Mouse (Mus musculus) heart, embryonic 16.5 days (tissue): Measurements from ENCODE around the gene Cebpg. TPM values are rescaled to one million over a fixed set of nuclear protein-coding genes. Genes with fewer than 3 reads are reported as not detected.
A peak's percentile ranks its signal among the peaks of the same experiment; 100 is the strongest.

Experiments
- ATAC-seq: fragments of 200-750 bp; cut with Nextera tagmentation; replicated peaks from 2 replicates; pipeline ENCODE4 v1.8.0; 2017; ENCODE audit warnings: moderate number of reproducible peaks; ENCODE audit not compliant: insufficient read depth, low FRiP score; ENCODE audit errors: extremely low read depth
- H3K27ac ChIP-seq: fragments of 300-500 bp; sonication (generic); 2 replicates; pipeline ENCODE4 v1.5.1; 2014; ENCODE audit warnings: mild to moderate bottlenecking, low read length, control low read depth, moderate library complexity
- H3K27me3 ChIP-seq: fragments of 300-500 bp; sonication (generic); 2 replicates; pipeline ENCODE4 v1.6.1; 2014; ENCODE audit warnings: low read length, mixed read lengths; ENCODE audit not compliant: control insufficient read depth, insufficient read depth
- H3K36me3 ChIP-seq: fragments of 300-500 bp; sonication (generic); 2 replicates; pipeline ENCODE4 v1.6.1; 2014; ENCODE audit not compliant: control insufficient read depth, insufficient read depth
- H3K4me1 ChIP-seq: fragments of 300-500 bp; sonication (generic); 2 replicates; pipeline ENCODE4 v1.6.1; 2014; ENCODE audit warnings: low read length, mixed read lengths; ENCODE audit not compliant: control insufficient read depth, insufficient read depth
- H3K4me2 ChIP-seq: fragments of 300-500 bp; sonication (generic); 2 replicates; pipeline ENCODE4 v1.6.1; 2014; ENCODE audit warnings: low read depth, mild to moderate bottlenecking, control low read depth, low read length
- H3K4me3 ChIP-seq: fragments of 300-500 bp; sonication (generic); 2 replicates; pipeline ENCODE4 v1.5.1; 2014; ENCODE audit warnings: mild to moderate bottlenecking, control low read depth, low read length
- H3K9ac ChIP-seq: fragments of 300-500 bp; sonication (generic); 2 replicates; pipeline ENCODE4 v1.6.1; 2014; ENCODE audit warnings: low read length, control low read depth
- H3K9me3 ChIP-seq: fragments of 300-500 bp; sonication (generic); replicated peaks from 2 replicates; pipeline ENCODE4 v1.6.1; 2016; ENCODE audit warnings: low read length; ENCODE audit not compliant: control insufficient read depth
- WGBS: fragments of 180-500 bp; shearing (Covaris S2); extraction: QIAGEN DNeasy Blood & Tissue Kit; methylation state at CpG from one replicate; pipeline ENCODE4 v1.1.7; 2014; 5-methylcytosine and 5-hydroxymethylcytosine counted together
- polyA plus RNA-seq: library from polyadenylated mRNA; unstranded; fragments of >200 nt; fragmentation: Nextera tagmentation; extraction: Ambion mirVana; gene quantifications from 2 replicates; pipeline ENCODE4 v1.2.1, GENCODE M21; 2015

The Cebpg gene
- polyA plus RNA-seq, 1 experiment from 2014 or later, result 19.8 TPM

DNA sequence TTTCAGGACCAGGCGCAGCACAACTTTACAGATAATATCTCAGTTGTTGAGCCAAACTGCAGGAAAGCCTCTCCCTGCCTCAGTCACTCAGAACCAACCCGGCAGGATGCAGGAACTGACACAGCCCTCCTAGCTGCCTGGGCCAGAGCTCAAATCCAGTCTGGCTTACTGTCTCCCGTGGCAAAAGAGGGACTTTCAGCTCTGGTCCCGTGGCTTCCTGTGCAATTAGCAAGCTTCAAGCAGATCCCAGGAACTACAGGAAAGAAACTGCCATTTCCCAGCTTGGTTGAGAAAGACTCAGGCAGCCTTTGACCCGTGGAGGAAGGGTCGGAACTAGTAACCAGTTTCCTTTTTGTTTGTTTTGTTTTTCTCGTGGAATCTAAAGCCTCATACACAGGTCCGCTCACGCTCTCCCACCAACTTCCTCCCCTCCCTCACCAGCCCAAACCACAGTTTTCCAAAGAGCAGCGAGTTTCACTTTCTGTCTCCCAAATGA lies 24.5 kb upstream of the Cebpg start:
- Histone ChIP-seq H3K4me1 (peaks cover 7% of the 10 kb centered on the region), H3K9me3 (no peaks in the 10 kb centered on the region), H3K4me3 (peak overlapping the region; percentile 8; the same call in 1 of the 2 replicates), H3K27me3 (peaks cover 4% of the 10 kb centered on the region; the same call in 1 of the 2 replicates), H3K36me3 (no peaks in the 10 kb centered on the region), H3K27ac (peak overlapping the region; percentile 54), H3K9ac (0 out of 2 replicates have a peak overlapping the region, but pooled peaks have one; percentile 12), H3K4me2 (peak overlapping the region; percentile 44)
- WGBS, result 30% methylated on average over 10 of the region's 10 CpGs
- ATAC-seq, result peak; percentile 25; the same call in 1 of the 2 replicates

DNA sequence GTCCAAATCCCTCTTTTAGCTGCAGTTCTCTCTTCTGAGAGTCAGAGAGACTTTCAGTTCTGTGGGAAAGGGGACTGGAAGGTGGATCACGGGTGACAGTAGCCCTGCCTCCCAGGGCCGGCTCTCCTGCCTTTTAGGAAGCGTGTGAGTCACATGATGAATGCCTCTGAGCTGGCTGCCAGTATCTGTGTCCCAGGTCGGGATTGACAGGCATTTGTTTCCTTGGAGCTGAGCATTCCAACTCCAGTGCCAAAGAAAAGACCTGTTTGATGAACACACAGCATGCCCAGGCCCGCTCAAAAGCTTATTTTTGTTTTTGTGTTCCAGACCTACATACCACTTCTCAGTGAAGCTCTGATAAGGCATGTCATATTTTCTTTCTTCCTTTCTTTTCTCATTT lies 20.3 kb upstream of the Cebpg start:
- H3K27ac ChIP-seq, result 0 out of 2 replicates have a peak overlapping the region, but pooled peaks have one; percentile 5
- H3K4me1 ChIP-seq, result peaks cover 7% of the 10 kb centered on the region
- H3K9me3 ChIP-seq, result no peaks in the 10 kb centered on the region
- 20% methylated on average over 5 of the region's 5 CpGs for WGBS
- no peaks in the 10 kb centered on the region for H3K27me3 ChIP-seq
- no peak overlapping the region for H3K4me3 ChIP-seq
- H3K36me3 ChIP-seq, result no peaks in the 10 kb centered on the region
- ATAC-seq, result peak; percentile 80
- H3K4me2 ChIP-seq, result no peak overlapping the region
- no peak overlapping the region for H3K9ac ChIP-seq

DNA sequence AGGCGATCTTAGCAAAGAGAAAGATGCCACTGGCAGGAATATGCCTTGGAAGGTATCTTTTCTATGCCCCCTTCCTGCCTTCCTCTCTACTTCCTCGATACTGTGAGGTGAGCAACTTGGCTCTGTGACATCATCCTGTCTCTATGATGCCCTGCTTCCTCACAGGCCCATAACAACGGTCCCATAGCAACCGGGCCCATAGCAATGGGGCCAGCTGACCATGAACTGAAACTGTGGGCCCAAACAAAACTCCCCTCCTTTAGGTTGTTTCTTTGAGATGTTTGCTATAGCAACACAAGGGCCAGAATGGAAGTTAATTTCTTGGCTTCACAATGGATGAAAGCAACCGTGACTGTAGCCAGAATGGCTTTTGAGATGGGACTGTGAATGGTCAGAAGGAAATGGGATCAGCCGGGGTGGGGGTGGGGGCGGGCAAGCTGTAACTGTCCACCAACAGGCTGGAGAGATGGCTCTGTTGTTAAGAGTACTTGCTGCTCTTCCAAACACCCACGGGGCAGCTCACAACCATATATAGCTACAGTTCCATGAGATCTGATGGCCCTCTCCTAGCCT lies 10.4 kb upstream of the Cebpg start:
- H3K4me3 ChIP-seq, result no peak overlapping the region
- ATAC-seq, result no peak
- no peaks in the 10 kb centered on the region for H3K4me1 ChIP-seq
- no peaks in the 10 kb centered on the region for H3K27me3 ChIP-seq
- H3K9ac ChIP-seq, result no peak overlapping the region
- 78% methylated on average over 8 of the region's 8 CpGs for WGBS
- no peak overlapping the region for H3K4me2 ChIP-seq
- no peaks in the 10 kb centered on the region for H3K9me3 ChIP-seq
- H3K27ac ChIP-seq, result no peak overlapping the region
- H3K36me3 ChIP-seq, result no peaks in the 10 kb centered on the region

DNA sequence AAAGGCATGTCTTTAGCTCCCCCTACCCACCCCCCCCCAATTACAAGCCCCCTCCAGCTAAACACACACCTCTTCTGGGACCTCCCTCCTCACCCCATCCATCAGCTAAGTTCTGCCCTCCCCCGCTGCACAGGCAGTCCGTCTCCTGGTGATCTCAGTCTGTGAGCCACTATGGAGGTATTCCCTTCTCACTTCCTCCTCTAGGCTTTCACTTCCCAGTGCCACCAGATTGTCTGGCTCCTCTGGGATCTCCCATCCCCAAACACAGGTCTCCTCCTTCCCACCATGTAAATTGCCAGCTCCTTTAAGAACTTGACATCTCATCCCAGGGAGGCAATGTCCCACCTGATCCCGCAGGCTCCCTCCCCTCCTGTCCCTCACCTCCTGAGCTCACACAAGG lies 9.6 kb upstream of the Cebpg start:
- H3K9me3 ChIP-seq, result no peaks in the 10 kb centered on the region
- no peak overlapping the region for H3K4me3 ChIP-seq
- no peaks in the 10 kb centered on the region for H3K27me3 ChIP-seq
- no peak overlapping the region for H3K4me2 ChIP-seq
- WGBS, result 75% methylated on average over 3 of the region's 3 CpGs
- no peak overlapping the region for H3K9ac ChIP-seq
- H3K36me3 ChIP-seq, result no peaks in the 10 kb centered on the region
- ATAC-seq, result no peak
- no peak overlapping the region for H3K27ac ChIP-seq
- no peaks in the 10 kb centered on the region for H3K4me1 ChIP-seq

DNA sequence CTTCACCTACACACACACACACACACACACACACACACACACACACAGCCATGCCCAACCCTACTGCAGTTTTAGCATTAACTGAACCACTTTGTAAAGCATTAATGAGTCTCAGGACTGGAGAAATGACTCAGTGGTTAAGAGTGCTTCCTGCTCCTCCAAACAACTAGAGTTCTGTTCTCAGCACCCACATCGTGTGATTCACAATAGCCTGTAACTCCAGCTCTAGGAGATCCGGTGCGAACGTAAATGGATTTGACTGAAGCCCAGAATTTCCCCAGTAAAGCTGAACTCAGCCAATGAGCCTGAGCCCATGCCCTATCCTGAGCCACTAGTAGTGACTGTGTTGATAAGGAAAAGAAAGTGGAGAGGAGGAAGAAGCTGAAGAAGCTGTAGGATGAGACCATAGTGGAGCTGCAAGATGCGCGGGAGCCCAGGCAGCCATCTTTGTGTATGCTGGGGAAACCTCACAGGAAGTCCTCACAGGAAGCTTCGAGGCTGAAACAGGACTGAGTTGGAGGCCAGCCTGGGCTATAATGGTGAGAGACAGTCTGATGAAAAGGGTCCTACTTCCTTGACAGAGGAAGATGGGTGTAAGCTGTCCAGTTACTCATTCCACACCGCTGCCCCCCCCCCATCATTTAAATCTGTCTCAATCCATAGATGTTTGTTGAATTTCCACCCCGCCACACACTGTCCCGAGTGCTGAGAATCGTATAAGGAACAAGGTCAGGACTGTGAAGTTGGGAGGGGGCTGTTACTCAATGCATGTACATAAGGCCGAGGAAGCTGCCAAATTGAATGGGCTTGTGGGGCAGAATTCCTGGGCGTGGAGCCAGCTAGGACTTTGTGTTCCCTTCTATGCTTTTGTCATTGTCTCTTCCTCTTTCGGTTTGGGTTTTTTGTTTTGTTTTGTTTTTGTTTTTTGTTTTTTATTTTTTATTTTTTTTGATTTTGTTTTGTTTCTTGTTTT lies 8.2 kb upstream of the Cebpg start:
- WGBS, result 72% methylated on average over 14 of the region's 14 CpGs
- Histone ChIP-seq H3K36me3 (no peaks in the 10 kb centered on the region), H3K4me3 (no peak overlapping the region), H3K9ac (no peak overlapping the region; the same call in 1 of the 2 replicates), H3K4me1 (no peaks in the 10 kb centered on the region), H3K27ac (no peak overlapping the region), H3K27me3 (no peaks in the 10 kb centered on the region), H3K4me2 (no peak overlapping the region), H3K9me3 (0 out of 2 replicates have a peak, but pooled peaks cover under 1% of the 10 kb centered on the region)
- ATAC-seq, result no peak

DNA sequence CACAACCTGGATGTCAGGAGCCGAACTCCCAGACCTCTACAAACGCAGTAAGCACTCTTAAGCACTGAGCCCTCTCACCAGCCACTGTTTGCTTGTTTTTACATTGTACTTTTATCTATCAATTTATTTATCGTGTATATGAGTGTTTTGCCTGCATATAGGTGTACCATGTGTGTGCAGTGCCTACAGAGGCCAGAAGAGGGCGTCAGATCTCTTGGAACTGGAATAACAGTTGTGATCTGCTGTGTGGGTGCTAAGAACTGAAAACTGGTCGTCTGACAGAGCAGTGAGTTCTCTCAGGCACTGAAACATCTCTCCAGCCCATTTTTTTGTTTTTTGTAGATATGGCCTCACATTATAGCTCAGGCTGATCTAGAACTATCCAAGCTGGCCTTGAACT lies 3.1 kb upstream of the Cebpg start:
- no peak overlapping the region for H3K9ac ChIP-seq
- ATAC-seq, result no peak
- H3K4me3 ChIP-seq, result no peak overlapping the region
- H3K27me3 ChIP-seq, result no peaks in the 10 kb centered on the region
- H3K4me1 ChIP-seq, result peaks cover 16% of the 10 kb centered on the region
- 65% methylated on average over 5 of the region's 5 CpGs for WGBS
- no peaks in the 10 kb centered on the region for H3K36me3 ChIP-seq
- no peak overlapping the region for H3K4me2 ChIP-seq
- H3K27ac ChIP-seq, result no peak overlapping the region
- H3K9me3 ChIP-seq, result 0 out of 2 replicates have a peak, but pooled peaks cover 2% of the 10 kb centered on the region

DNA sequence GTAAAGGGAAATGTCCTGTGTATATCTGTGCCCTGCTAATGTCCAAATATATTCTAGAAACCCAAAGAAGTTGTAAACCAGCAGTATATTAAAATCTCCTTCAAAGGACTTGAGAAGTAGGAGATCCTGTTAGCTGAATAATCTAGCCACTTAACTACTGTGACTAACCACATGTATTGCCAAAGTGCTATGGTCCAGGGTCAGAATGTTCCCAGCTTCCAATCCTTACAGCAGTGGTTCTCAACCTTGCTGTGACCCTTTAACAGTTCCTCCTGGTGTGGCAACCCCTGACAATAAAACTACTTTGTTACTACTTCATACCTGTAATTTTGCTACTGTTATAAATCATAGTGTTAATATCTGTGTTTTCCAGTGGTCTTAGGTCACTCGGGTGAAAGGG lies 2.0 kb upstream of the Cebpg start:
- no peak overlapping the region for H3K9ac ChIP-seq
- no peak overlapping the region for H3K4me3 ChIP-seq
- H3K9me3 ChIP-seq, result 0 out of 2 replicates have a peak, but pooled peaks cover 2% of the 10 kb centered on the region
- H3K36me3 ChIP-seq, result no peaks in the 10 kb centered on the region
- no peak overlapping the region for H3K4me2 ChIP-seq
- no peaks in the 10 kb centered on the region for H3K27me3 ChIP-seq
- WGBS, result 68% methylated on average over 1 of the region's 1 CpGs
- H3K4me1 ChIP-seq, result peaks cover 16% of the 10 kb centered on the region
- no peak overlapping the region for H3K27ac ChIP-seq
- ATAC-seq, result no peak

DNA sequence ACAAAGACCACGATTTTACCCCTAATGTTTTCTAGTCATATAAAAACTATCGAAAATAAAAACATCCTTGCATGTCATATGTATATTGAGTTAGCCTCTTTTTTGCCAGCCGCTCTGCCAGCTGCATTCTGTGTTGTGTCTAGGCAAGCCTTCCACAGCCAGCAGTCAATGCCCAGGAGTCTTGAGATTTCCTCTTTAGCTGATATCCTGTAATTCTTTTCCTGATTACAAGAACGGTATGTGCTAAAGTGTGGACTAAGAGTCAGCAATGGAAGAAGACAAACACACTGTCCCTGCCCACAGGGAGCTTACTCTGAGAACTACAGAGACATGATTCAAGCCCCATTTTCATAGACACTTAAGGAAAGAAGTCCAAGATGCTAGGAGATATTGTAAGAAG lies 1.2 kb upstream of the Cebpg start:
- Histone ChIP-seq H3K27me3 (no peaks in the 10 kb centered on the region), H3K27ac (peak overlapping the region; percentile 75), H3K36me3 (no peaks in the 10 kb centered on the region), H3K4me1 (peaks cover 16% of the 10 kb centered on the region), H3K9ac (no peak overlapping the region), H3K4me3 (no peak overlapping the region), H3K9me3 (0 out of 2 replicates have a peak, but pooled peaks cover 2% of the 10 kb centered on the region), H3K4me2 (no peak overlapping the region; the same call in 1 of the 2 replicates)
- ATAC-seq, result no peak
- 69% methylated on average over 4 of the region's 4 CpGs for WGBS

DNA sequence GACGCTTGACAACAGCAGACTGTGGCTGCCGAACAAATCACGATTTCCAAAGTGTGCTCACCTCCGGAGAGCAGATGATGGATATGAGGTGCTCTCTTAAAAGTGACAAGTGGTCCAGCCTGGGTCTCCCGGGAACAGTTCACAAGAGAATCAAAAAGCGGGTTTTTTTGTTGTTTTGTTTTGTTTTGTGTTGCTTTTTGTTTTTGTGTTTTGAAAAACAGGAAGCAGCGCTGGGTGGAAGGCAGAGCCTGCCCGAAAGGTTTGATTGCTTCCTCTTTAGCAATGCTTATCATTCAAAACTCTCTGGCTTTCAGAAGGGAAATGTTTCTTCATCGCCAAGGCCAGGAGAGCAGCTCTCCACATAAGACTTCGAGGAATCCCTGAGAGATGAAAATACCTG lies 626 bp upstream of the Cebpg start:
- peak overlapping the region; percentile 75 for H3K27ac ChIP-seq
- no peak for ATAC-seq
- WGBS, result 12% methylated on average over 10 of the region's 10 CpGs
- peak overlapping the region; percentile 79 for H3K4me2 ChIP-seq
- peaks cover 16% of the 10 kb centered on the region for H3K4me1 ChIP-seq
- H3K4me3 ChIP-seq, result peak overlapping the region; percentile 75
- H3K36me3 ChIP-seq, result no peaks in the 10 kb centered on the region
- peak overlapping the region; percentile 70 for H3K9ac ChIP-seq
- no peaks in the 10 kb centered on the region for H3K27me3 ChIP-seq
- 0 out of 2 replicates have a peak, but pooled peaks cover 2% of the 10 kb centered on the region for H3K9me3 ChIP-seq
